Mouse (Mus musculus): ENCODE measurements around the gene Fam3b.

Fam3b gene

GRCm38 (mm10) chr16:97478655-97479054 is 36.0 kb downstream of the Fam3b start:
- no peak for DNase-seq

GRCm38 (mm10) chr16:97476524-97476923 is 38.1 kb downstream of the Fam3b start:
- DNase-seq: no peak

- no peak for DNase-seq
Observed at GRCm38 (mm10) chr16:97475581-97475980, 39.0 kb downstream of the Fam3b start.

GRCm38 (mm10) chr16:97474671-97475070 is 39.9 kb downstream of the Fam3b start:
- DNase-seq: no peak

GRCm38 (mm10) chr16:97467993-97468791 is 46.4 kb downstream of the Fam3b start:
- DNase-seq: no peak

GRCm38 (mm10) chr16:97467472-97467871 is 47.1 kb downstream of the Fam3b start:
- no peak for DNase-seq

- no peak for DNase-seq
Observed at GRCm38 (mm10) chr16:97466182-97466957, 48.2 kb downstream of the Fam3b start.

GRCm38 (mm10) chr16:97462481-97463181 is 52.0 kb downstream of the Fam3b start, which contains the start of gene Mx1:
Gene Mx1 (minus strand): TSS chr16:97462907.
- no peak for DNase-seq

GRCm38 (mm10) chr16:97461271-97461670 is 53.3 kb downstream of the Fam3b start:
- no peak for DNase-seq

GRCm38 (mm10) chr16:97459831-97460230 is 54.8 kb downstream of the Fam3b start:
- no peak for DNase-seq

- DNase-seq: no peak
Observed at GRCm38 (mm10) chr16:97447386-97447785, 67.2 kb downstream of the Fam3b start.

GRCm38 (mm10) chr16:97443670-97444263 is 70.8 kb downstream of the Fam3b start:
- peak; percentile 60 for DNase-seq

- DNase-seq: no peak
Observed at GRCm38 (mm10) chr16:97441967-97442366, 72.6 kb downstream of the Fam3b start.

GRCm38 (mm10) chr16:97438191-97438590 is 76.4 kb downstream of the Fam3b start:
- DNase-seq: no peak

GRCm38 (mm10) chr16:97437448-97438056 is 77.1 kb downstream of the Fam3b start:
- no peak for DNase-seq

GRCm38 (mm10) chr16:97434206-97434605 is 80.4 kb downstream of the Fam3b start:
- DNase-seq: no peak

GRCm38 (mm10) chr16:97431328-97431727 is 83.3 kb downstream of the Fam3b start:
- peak; percentile 43 for DNase-seq

GRCm38 (mm10) chr16:97430091-97430490 is 84.5 kb downstream of the Fam3b start:
- no peak for DNase-seq

- no peak for DNase-seq
Observed at GRCm38 (mm10) chr16:97428026-97428425, 86.6 kb downstream of the Fam3b start.

GRCm38 (mm10) chr16:97423627-97424026 is 91.0 kb downstream of the Fam3b start:
- DNase-seq: no peak

- no peak for DNase-seq
Observed at GRCm38 (mm10) chr16:97421671-97422070, 92.9 kb downstream of the Fam3b start.
